Mouse (Mus musculus): Measurements from ENCODE around the gene Gpc1. TPM values are rescaled to one million over a fixed set of nuclear protein-coding genes. Genes with fewer than 3 reads are reported as not detected.
A peak's percentile ranks its signal among the peaks of the same experiment; 100 is the strongest.

Gpc1 gene
- polyA plus RNA-seq, 1 experiment from 2014 or later = 57.2 TPM

- no peak for ATAC-seq
Observed at GRCm38 (mm10) chr1:92907632-92908360, 76.4 kb downstream of the Gpc1 start.

GRCm38 (mm10) chr1:92908664-92909063 lies 77.2 kb downstream of the Gpc1 start:
- Histone ChIP-seq H3K36me3 (ENCODE audit: control insufficient read depth, insufficient read depth, low read length) (no peaks in the 10 kb centered on the region), H3K4me1 (ENCODE audit: control insufficient read depth, insufficient read depth, low read depth, low read length) (peaks cover 36% of the 10 kb centered on the region), H3K9ac (ENCODE audit: low read depth, low read length) (no peak overlapping the region), H3K9me3 (ENCODE audit: control insufficient read depth, low read length) (no peaks in the 10 kb centered on the region), H3K4me3 (ENCODE audit: low read length) (no peak overlapping the region), H3K4me2 (ENCODE audit: low read length) (no peak overlapping the region), H3K27me3 (replicated peaks; ENCODE audit: control insufficient read depth, insufficient read depth, low read length) (no peaks in the 10 kb centered on the region), H3K27ac (ENCODE audit: low read depth, low read length) (no peak overlapping the region)
- ATAC-seq = no peak
- 96% methylated on average over 3 of the region's 3 CpGs for WGBS

More at GRCm38 (mm10) chr1:92907632-92908360, 76.4 kb downstream of the Gpc1 start:
- peak overlapping the region; percentile 83 for H3K4me3 ChIP-seq (ENCODE audit: low read length)
- peak overlapping the region; percentile 84 for H3K9ac ChIP-seq (ENCODE audit: low read depth, low read length)
- no peaks in the 10 kb centered on the region for H3K36me3 ChIP-seq (ENCODE audit: control insufficient read depth, insufficient read depth, low read length)
- H3K27ac ChIP-seq (ENCODE audit: low read depth, low read length) = peak overlapping the region; percentile 93
- H3K4me1 ChIP-seq (ENCODE audit: control insufficient read depth, insufficient read depth, low read depth, low read length) = peaks cover 35% of the 10 kb centered on the region
- no peaks in the 10 kb centered on the region for H3K27me3 ChIP-seq (replicated peaks; ENCODE audit: control insufficient read depth, insufficient read depth, low read length)
- H3K4me2 ChIP-seq (ENCODE audit: low read length) = peak overlapping the region; percentile 90
- no peaks in the 10 kb centered on the region for H3K9me3 ChIP-seq (ENCODE audit: control insufficient read depth, low read length)
- 45% methylated on average over 20 of the region's 20 CpGs for WGBS

- Histone ChIP-seq H3K36me3 (ENCODE audit: control insufficient read depth, insufficient read depth, low read length) (no peaks in the 10 kb centered on the region), H3K9ac (ENCODE audit: low read depth, low read length) (no peak overlapping the region), H3K4me3 (ENCODE audit: low read length) (no peak overlapping the region), H3K27ac (ENCODE audit: low read depth, low read length) (no peak overlapping the region), H3K27me3 (replicated peaks; ENCODE audit: control insufficient read depth, insufficient read depth, low read length) (no peaks in the 10 kb centered on the region), H3K4me1 (ENCODE audit: control insufficient read depth, insufficient read depth, low read depth, low read length) (peaks cover 36% of the 10 kb centered on the region), H3K9me3 (ENCODE audit: control insufficient read depth, low read length) (no peaks in the 10 kb centered on the region), H3K4me2 (ENCODE audit: low read length) (no peak overlapping the region)
- ATAC-seq = no peak
- 55% methylated on average over 4 of the region's 4 CpGs for WGBS
Observed at GRCm38 (mm10) chr1:92909068-92909467, 77.6 kb downstream of the Gpc1 start.

MicroRNAs within 50 kb of the gene (microRNA counts, 519-probe panel; counts per million panel counts)
- 3,491 counts per million, percentile 90 among the panel's probes with 10 or more counts for microRNA mmu-miR-149

Small RNA genes lying within 50 kb of the gene (microRNA-seq; reads per million reads assigned to microRNA genes)
- gene Mir149 = 19,507 reads per million, percentile 98 among the genes with 10 or more reads in this experiment

Other genes with a start within 250 kb of the Gpc1 start
- not detected in 2 replicates for gene Olfr1412, start 245.9 kb upstream of the Gpc1 start, polyA plus RNA-seq (2015; fragmentation: Nextera tagmentation; extraction: Ambion mirVana)
- not detected in 2 replicates for gene Olfr1411, start 237.2 kb upstream of the Gpc1 start, polyA plus RNA-seq (2015; fragmentation: Nextera tagmentation; extraction: Ambion mirVana)
- gene Olfr1410, start 225.9 kb upstream of the Gpc1 start, polyA plus RNA-seq (2015; fragmentation: Nextera tagmentation; extraction: Ambion mirVana) = not detected in 2 replicates
- 0.24 TPM in 1 of 2 replicates, not detected in the other for gene Olfr12, start 213.9 kb upstream of the Gpc1 start, polyA plus RNA-seq (2015; fragmentation: Nextera tagmentation; extraction: Ambion mirVana)
- 496 and 558 TPM in 2 replicates for gene Cops9, start 189.7 kb upstream of the Gpc1 start, polyA plus RNA-seq (2015; fragmentation: Nextera tagmentation; extraction: Ambion mirVana)
- 0.19 and 0.29 TPM in 2 replicates for gene Otos, start 182.8 kb upstream of the Gpc1 start, polyA plus RNA-seq (2015; fragmentation: Nextera tagmentation; extraction: Ambion mirVana)
- gene Ankmy1, start 71.3 kb downstream of the Gpc1 start, polyA plus RNA-seq (2015; fragmentation: Nextera tagmentation; extraction: Ambion mirVana) = 0.50 and 0.55 TPM in 2 replicates
- 15.5 and 17.3 TPM in 2 replicates for gene Dusp28, start 75.3 kb downstream of the Gpc1 start, polyA plus RNA-seq (2015; fragmentation: Nextera tagmentation; extraction: Ambion mirVana)
- gene Rnpepl1, start 79.1 kb downstream of the Gpc1 start, polyA plus RNA-seq (2015; fragmentation: Nextera tagmentation; extraction: Ambion mirVana) = 16.8 and 29.0 TPM in 2 replicates
- gene Capn10, start 102.7 kb downstream of the Gpc1 start, polyA plus RNA-seq (2015; fragmentation: Nextera tagmentation; extraction: Ambion mirVana) = 60.6 and 60.7 TPM in 2 replicates
- 0.55 and 1.1 TPM in 2 replicates for gene Gpr35, start 119.2 kb downstream of the Gpc1 start, polyA plus RNA-seq (2015; fragmentation: Nextera tagmentation; extraction: Ambion mirVana)
- gene Aqp12, start 174.7 kb downstream of the Gpc1 start, polyA plus RNA-seq (2015; fragmentation: Nextera tagmentation; extraction: Ambion mirVana) = not detected in 2 replicates